Mouse (Mus musculus) lung, adult 2 months (tissue): Measurements from ENCODE around the gene Vwa3b.

Experiments used
- CTCF ChIP-seq: fragments of 200-500 bp; IDR thresholded peaks from 2 replicates; pipeline ENCODE4 v1.5.1; 2011; ENCODE audit warnings: mild to moderate bottlenecking, low read length, control low read depth; ENCODE audit not compliant: insufficient read depth
- POLR2A ChIP-seq: fragments of 200-500 bp; IDR thresholded peaks from 2 replicates; pipeline ENCODE4 v1.6.1; 2011; ENCODE audit warnings: low read depth, mild to moderate bottlenecking, control low read depth, low read length, borderline replicate concordance; ENCODE audit errors: extremely low read depth

DNA sequence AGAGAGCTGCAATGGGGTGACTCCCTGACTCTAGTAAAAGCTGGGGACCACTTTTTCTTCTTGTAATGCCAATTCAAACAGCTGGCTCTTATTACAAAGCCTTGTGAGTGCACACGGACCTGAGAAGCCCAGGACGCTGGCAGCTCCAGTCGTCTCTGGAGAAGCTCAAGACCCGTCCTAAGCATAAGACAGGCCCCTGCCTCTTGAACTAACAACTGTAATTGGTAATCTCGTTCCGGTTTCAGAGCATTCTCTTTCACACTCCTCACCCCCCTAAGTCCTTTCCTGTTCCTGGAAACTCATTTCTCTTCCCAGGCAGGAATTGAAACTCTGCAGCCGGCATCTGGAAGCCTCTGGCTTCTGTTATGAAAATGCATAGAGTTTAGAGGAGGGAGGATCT is 195.6 kb downstream of the Vwa3b start:
- TF ChIP-seq CTCF = no peak
- TF ChIP-seq POLR2A = no peak
